Mouse (Mus musculus): ENCODE data around the gene Vgll2.

Gene Vgll2

DNA sequence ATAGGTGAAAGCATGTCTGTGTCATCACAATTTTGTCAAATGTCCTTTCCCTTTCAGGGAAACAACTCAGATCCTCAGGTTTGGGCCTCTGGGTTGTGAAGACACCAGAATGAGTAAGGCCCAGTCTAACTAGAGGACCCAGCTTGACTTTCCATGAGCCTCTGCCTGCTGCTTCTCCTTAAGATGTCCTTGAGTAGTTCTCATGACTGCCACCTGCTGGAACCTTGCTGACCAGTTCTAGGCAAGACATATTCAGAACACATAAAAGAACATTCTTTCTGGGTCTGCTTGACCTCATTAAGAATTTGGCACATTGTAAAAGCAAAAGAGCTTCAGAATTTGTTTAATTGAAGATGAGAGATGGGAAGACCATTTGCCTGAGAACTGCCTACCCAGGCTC lies 50.2 kb downstream of the Vgll2 start:
- in situ Hi-C loops (cut with MboI; ENCODE audit: low sequenced_read_pairs) = no loop called here

All from CH12F3 (cell line).